Mouse (Mus musculus): ENCODE results near the gene Pmf1. TPM values are rescaled to one million over a fixed set of nuclear protein-coding genes. Genes with fewer than 3 reads are reported as not detected.
A peak's percentile ranks its signal among the peaks of the same experiment; 100 is the strongest.

Gene Pmf1
- polyA plus RNA-seq, 1 experiment from 2014 or later: 104 TPM

DNA sequence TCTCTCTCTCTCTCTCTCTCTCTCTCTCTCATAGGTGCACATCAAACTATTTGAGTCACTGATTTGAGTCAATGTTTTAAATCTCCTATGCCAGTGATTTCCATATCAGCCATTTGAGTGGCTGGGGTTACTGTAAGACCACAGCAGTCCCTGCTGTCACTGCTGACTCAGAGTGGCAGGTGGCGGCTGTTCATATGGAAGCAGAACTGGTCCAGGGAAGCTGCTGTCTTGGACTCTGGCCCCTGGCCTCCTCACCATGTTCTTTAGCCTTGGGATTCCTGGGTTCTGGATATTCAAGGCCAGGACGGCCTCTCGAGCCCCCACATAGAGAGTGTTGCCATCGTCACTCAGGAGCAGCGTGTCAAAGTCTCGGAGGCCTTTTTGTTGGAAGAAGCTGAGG is 42.6 kb upstream of the Pmf1 start:
- no peak overlapping the region for H3K4me3 ChIP-seq (replicated peaks; ENCODE audit: low read length)
- no peak overlapping the region for H3K4me2 ChIP-seq (ENCODE audit: low read depth, low read length)
- peaks cover 26% of the 10 kb centered on the region for H3K4me1 ChIP-seq (ENCODE audit: control insufficient read depth, insufficient read depth, low read length)
- H3K27ac ChIP-seq (ENCODE audit: low read length): no peak overlapping the region
- no peak overlapping the region for H3K9ac ChIP-seq (ENCODE audit: low read length)
- WGBS: 82% methylated on average over 6 of the region's 6 CpGs
- H3K36me3 ChIP-seq (ENCODE audit: control insufficient read depth, insufficient read depth, low read length): no peaks in the 10 kb centered on the region
- H3K9me3 ChIP-seq (replicated peaks; ENCODE audit: control insufficient read depth, low read length): no peaks in the 10 kb centered on the region
- ATAC-seq (ENCODE audit: insufficient read depth, low FRiP score): no peak
- no peaks in the 10 kb centered on the region for H3K27me3 ChIP-seq (ENCODE audit: control insufficient read depth, insufficient read depth, low read length)

DNA sequence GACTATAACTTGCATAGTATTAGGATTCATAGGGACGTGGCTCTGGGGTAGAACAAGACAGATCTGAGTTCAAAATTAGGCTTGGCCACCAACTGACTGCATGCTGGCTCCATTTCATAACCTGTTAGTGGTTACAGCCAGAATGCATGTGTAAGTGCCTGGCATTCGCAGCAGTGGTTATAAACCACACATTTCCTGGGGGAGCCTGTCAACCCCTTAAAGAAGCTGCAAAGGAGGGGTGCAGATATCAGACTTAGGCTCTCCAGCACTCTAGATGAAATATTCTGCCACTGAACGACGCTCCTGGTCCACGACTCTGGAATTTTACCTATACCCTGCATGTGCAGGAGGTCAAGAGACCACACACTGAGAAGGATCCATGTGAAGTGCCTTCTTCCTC is 42.1 kb upstream of the Pmf1 start:
- Histone ChIP-seq H3K4me1 (ENCODE audit: control insufficient read depth, insufficient read depth, low read length) (peaks cover 26% of the 10 kb centered on the region), H3K9me3 (replicated peaks; ENCODE audit: control insufficient read depth, low read length) (no peaks in the 10 kb centered on the region), H3K9ac (ENCODE audit: low read length) (no peak overlapping the region), H3K36me3 (ENCODE audit: control insufficient read depth, insufficient read depth, low read length) (no peaks in the 10 kb centered on the region), H3K27ac (ENCODE audit: low read length) (no peak overlapping the region), H3K4me3 (replicated peaks; ENCODE audit: low read length) (no peak overlapping the region), H3K27me3 (ENCODE audit: control insufficient read depth, insufficient read depth, low read length) (no peaks in the 10 kb centered on the region), H3K4me2 (ENCODE audit: low read depth, low read length) (no peak overlapping the region)
- WGBS: 69% methylated on average over 5 of the region's 5 CpGs
- ATAC-seq (ENCODE audit: insufficient read depth, low FRiP score): no peak

DNA sequence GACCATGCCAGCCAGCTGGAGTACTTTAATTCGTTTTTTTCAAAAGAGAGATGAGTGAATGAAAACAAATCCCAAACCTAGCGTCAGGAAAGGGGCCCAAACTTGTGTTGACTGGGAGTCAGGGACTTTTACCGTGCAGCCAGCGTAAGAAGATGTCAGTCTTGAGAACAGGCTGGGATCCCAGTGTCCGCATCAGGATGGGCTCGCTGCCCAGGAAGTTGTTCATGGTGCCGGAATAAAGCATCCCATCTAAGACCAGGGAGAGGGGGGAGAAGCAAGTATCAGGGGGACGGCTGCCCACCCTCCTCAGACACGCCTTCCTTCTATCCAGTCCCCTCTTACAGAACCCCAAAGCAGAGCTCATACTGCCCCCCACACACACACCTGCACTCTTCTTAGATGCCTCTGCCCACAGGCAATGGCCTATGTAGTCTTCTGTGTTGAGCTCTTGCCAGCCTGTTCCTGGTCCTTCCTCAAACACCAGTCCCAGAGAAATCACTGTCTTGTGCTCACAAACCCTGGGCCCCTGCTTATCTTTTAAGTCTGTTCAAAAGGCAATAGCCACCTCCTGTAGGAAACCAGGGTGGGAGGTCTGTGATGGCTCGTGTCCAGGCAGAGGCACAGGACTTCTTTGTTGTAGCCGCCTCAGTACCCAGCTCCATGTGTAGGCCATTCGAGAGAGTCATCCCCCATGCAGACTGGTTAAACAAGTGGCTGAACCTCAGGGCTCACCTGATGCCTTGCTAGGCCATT is 40.4 kb upstream of the Pmf1 start:
- Histone ChIP-seq H3K27ac (ENCODE audit: low read length) (no peak overlapping the region), H3K4me1 (ENCODE audit: control insufficient read depth, insufficient read depth, low read length) (peaks cover 22% of the 10 kb centered on the region), H3K4me2 (ENCODE audit: low read depth, low read length) (no peak overlapping the region), H3K9me3 (replicated peaks; ENCODE audit: control insufficient read depth, low read length) (no peaks in the 10 kb centered on the region), H3K27me3 (ENCODE audit: control insufficient read depth, insufficient read depth, low read length) (no peaks in the 10 kb centered on the region), H3K36me3 (ENCODE audit: control insufficient read depth, insufficient read depth, low read length) (no peaks in the 10 kb centered on the region), H3K4me3 (replicated peaks; ENCODE audit: low read length) (no peak overlapping the region), H3K9ac (ENCODE audit: low read length) (no peak overlapping the region)
- ATAC-seq (ENCODE audit: insufficient read depth, low FRiP score): no peak
- WGBS: 61% methylated on average over 12 of the region's 12 CpGs

DNA sequence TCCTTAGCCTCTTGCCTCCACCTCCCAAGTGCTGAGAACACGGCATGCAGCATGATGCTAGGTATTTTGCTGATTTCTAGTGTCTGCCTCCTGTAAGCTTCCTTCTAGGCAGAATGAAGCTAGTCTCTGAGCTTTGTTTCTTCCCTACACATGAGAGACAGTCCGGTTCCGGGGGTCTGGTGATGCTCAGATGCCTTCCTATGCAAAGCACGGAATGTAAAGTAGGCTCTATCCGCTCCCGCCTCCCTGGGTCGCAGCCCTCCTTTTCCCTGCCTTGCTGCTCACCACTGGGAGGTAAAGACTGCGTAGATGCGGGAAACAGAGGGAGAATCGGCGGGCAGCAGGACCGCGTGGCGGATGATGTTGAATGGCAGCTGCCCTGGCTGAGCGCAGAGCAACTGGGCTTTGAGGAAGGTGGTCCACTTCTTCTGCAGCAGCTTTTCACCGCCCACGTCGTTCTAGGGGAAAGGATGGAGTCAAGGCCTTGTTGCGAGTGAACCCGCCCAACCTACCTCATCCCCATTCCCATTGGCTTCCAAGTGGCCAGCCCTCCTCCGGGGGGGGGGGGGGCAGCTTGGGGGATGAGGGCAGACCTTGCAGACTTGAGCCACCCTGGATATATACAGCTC is 39.4 kb upstream of the Pmf1 start:
- Histone ChIP-seq H3K36me3 (ENCODE audit: control insufficient read depth, insufficient read depth, low read length) (no peaks in the 10 kb centered on the region), H3K4me3 (replicated peaks; ENCODE audit: low read length) (peak overlapping the region; percentile 33), H3K9me3 (replicated peaks; ENCODE audit: control insufficient read depth, low read length) (no peaks in the 10 kb centered on the region), H3K4me2 (ENCODE audit: low read depth, low read length) (peak overlapping the region; percentile 46), H3K9ac (ENCODE audit: low read length) (peak overlapping the region; percentile 58), H3K4me1 (ENCODE audit: control insufficient read depth, insufficient read depth, low read length) (peaks cover 22% of the 10 kb centered on the region), H3K27ac (ENCODE audit: low read length) (no peak overlapping the region; the same call in 1 of the 2 replicates), H3K27me3 (ENCODE audit: control insufficient read depth, insufficient read depth, low read length) (no peaks in the 10 kb centered on the region)
- WGBS: 20% methylated on average over 21 of the region's 21 CpGs
- ATAC-seq (ENCODE audit: insufficient read depth, low FRiP score): 0 out of 2 replicates have a peak, but pooled peaks have one; percentile 6

DNA sequence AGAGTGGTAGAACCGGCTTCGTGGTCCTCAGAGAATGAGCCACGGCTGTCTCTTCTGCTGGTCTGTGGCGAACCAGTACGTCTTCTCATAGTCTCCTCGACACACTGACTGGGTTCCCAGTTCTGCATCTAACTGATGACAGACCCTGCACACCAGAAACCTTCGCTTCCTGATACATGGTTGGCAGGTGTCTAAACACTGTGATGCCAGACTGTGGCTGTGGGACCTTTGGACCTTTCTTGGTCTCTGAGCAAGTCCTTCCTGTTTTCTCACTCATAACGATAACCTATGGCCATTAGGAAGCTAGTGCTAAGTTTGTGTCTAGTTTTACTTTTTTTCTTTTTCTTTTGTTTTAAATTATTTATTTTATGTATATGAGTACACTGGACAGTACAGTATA is 38.3 kb upstream of the Pmf1 start:
- Histone ChIP-seq H3K27me3 (ENCODE audit: control insufficient read depth, insufficient read depth, low read length) (no peaks in the 10 kb centered on the region), H3K36me3 (ENCODE audit: control insufficient read depth, insufficient read depth, low read length) (no peaks in the 10 kb centered on the region), H3K4me3 (replicated peaks; ENCODE audit: low read length) (no peak overlapping the region), H3K27ac (ENCODE audit: low read length) (peak overlapping the region; percentile 15; the same call in 1 of the 2 replicates), H3K9me3 (replicated peaks; ENCODE audit: control insufficient read depth, low read length) (no peaks in the 10 kb centered on the region), H3K9ac (ENCODE audit: low read length) (no peak overlapping the region), H3K4me2 (ENCODE audit: low read depth, low read length) (no peak overlapping the region), H3K4me1 (ENCODE audit: control insufficient read depth, insufficient read depth, low read length) (peaks cover 22% of the 10 kb centered on the region)
- ATAC-seq (ENCODE audit: insufficient read depth, low FRiP score): no peak
- 82% methylated on average over 8 of the region's 8 CpGs for WGBS

DNA sequence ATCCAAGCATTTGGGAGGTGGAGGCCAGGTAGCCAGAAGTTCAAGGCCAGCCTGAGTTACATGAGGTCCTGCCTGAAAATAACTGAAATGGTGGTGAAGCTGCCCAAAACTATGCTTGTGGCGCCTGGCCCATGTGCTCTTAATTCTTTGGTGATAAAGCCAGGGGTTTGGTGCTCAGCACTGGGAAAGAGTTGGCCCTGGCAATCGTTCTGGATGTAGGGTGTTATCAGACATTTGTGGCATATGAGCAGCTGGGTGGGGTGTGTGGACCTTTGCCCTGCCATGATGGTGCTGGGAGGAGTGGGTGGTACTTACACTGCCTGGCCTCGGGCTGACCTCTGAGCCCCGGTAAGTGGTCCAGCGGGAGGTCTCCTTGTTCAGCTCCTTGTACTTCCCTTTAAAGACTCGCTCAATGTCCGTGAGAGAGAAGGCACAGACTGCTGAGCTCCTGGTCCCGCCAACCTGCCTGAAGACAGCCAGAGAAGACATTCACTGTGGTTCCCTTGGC is 37.6 kb upstream of the Pmf1 start:
- H3K4me1 ChIP-seq (ENCODE audit: control insufficient read depth, insufficient read depth, low read length): peaks cover 22% of the 10 kb centered on the region
- ATAC-seq (ENCODE audit: insufficient read depth, low FRiP score): peak; percentile 35; the same call in 1 of the 2 replicates
- no peaks in the 10 kb centered on the region for H3K9me3 ChIP-seq (replicated peaks; ENCODE audit: control insufficient read depth, low read length)
- no peaks in the 10 kb centered on the region for H3K27me3 ChIP-seq (ENCODE audit: control insufficient read depth, insufficient read depth, low read length)
- H3K4me3 ChIP-seq (replicated peaks; ENCODE audit: low read length): no peak overlapping the region
- no peak overlapping the region for H3K4me2 ChIP-seq (ENCODE audit: low read depth, low read length)
- no peaks in the 10 kb centered on the region for H3K36me3 ChIP-seq (ENCODE audit: control insufficient read depth, insufficient read depth, low read length)
- H3K9ac ChIP-seq (ENCODE audit: low read length): no peak overlapping the region
- peak overlapping the region; percentile 15; the same call in 1 of the 2 replicates for H3K27ac ChIP-seq (ENCODE audit: low read length)
- 51% methylated on average over 8 of the region's 8 CpGs for WGBS

DNA sequence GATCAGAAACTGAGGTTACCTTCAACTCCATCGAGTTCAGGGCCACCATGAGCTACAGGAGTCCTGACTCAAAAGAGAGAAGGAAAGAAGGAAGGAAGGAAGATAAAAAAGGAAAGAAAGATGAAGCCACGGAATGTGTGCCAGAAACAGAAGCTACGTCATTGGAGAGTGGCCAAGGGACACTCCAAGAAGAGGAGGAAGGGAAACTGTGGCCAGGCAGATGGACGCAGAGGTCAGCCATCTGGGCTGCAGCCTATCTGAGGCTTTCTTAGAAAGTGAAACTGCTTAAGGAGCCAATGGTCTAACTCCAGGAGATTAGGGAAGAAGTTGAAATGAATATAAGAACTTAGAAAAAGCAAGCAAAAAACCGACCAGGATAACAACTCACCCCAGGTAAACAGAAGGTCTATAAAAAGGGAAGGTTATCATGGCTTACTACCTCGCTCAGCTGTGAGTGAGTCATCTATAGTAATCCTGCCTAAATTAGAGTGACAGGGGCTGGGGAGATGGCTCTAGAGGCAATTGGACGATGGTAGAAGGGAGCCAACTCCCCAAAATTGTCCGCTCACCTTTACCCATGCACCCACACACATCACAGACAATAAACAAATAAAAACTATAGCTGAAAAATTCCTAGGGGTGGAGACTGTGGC is 36.5 kb upstream of the Pmf1 start:
- no peak overlapping the region for H3K27ac ChIP-seq (ENCODE audit: low read length)
- no peaks in the 10 kb centered on the region for H3K27me3 ChIP-seq (ENCODE audit: control insufficient read depth, insufficient read depth, low read length)
- 54% methylated on average over 8 of the region's 8 CpGs for WGBS
- H3K4me2 ChIP-seq (ENCODE audit: low read depth, low read length): no peak overlapping the region
- no peak for ATAC-seq (ENCODE audit: insufficient read depth, low FRiP score)
- H3K36me3 ChIP-seq (ENCODE audit: control insufficient read depth, insufficient read depth, low read length): no peaks in the 10 kb centered on the region
- no peaks in the 10 kb centered on the region for H3K9me3 ChIP-seq (replicated peaks; ENCODE audit: control insufficient read depth, low read length)
- H3K4me3 ChIP-seq (replicated peaks; ENCODE audit: low read length): no peak overlapping the region
- H3K4me1 ChIP-seq (ENCODE audit: control insufficient read depth, insufficient read depth, low read length): peaks cover 22% of the 10 kb centered on the region
- H3K9ac ChIP-seq (ENCODE audit: low read length): no peak overlapping the region

DNA sequence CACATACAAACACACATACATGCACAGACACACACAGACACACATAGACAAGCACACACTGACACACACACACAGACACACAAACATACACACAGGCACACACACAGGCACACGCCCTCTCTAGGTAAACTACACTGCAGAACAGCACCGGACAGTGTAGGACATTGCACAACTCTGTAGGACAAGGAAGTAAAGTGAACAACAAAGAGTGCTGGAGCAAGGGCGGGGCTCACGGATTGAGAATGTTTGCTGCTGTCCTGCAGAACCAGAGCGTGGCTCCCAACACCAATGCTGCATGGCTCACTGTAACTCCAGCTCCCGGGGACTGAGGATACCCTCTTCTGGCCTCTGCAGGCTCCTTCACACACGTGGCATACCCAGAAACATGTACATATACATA is 32.8 kb upstream of the Pmf1 start:
- peaks cover 13% of the 10 kb centered on the region for H3K4me1 ChIP-seq (ENCODE audit: control insufficient read depth, insufficient read depth, low read length)
- no peaks in the 10 kb centered on the region for H3K36me3 ChIP-seq (ENCODE audit: control insufficient read depth, insufficient read depth, low read length)
- 54% methylated on average over 7 of the region's 7 CpGs for WGBS
- no peaks in the 10 kb centered on the region for H3K27me3 ChIP-seq (ENCODE audit: control insufficient read depth, insufficient read depth, low read length)
- H3K9ac ChIP-seq (ENCODE audit: low read length): no peak overlapping the region
- no peak overlapping the region for H3K4me3 ChIP-seq (replicated peaks; ENCODE audit: low read length)
- H3K4me2 ChIP-seq (ENCODE audit: low read depth, low read length): no peak overlapping the region
- H3K27ac ChIP-seq (ENCODE audit: low read length): no peak overlapping the region
- ATAC-seq (ENCODE audit: insufficient read depth, low FRiP score): peak; percentile 87
- H3K9me3 ChIP-seq (replicated peaks; ENCODE audit: control insufficient read depth, low read length): no peaks in the 10 kb centered on the region

DNA sequence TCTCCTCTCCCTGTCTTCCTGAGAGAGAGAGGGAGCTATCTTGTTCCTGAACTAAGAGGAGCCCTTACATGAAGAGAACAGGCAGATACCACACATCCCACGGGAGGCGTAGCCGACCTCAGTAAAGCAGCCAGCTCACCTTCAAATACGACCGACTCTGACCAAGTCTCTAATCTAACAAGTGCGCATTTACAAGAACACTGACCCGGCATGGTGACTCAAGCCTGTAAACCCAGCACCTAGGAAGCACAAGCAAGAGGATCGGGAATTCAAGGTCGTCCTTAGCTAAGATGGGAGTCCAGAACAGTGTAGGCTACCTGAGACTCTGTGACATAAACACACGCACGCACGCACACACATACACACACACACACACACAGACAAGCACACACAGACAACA is 32.4 kb upstream of the Pmf1 start:
- 70% methylated on average over 12 of the region's 12 CpGs for WGBS
- Histone ChIP-seq H3K4me3 (replicated peaks; ENCODE audit: low read length) (no peak overlapping the region), H3K9me3 (replicated peaks; ENCODE audit: control insufficient read depth, low read length) (no peaks in the 10 kb centered on the region), H3K9ac (ENCODE audit: low read length) (no peak overlapping the region), H3K27ac (ENCODE audit: low read length) (no peak overlapping the region), H3K36me3 (ENCODE audit: control insufficient read depth, insufficient read depth, low read length) (no peaks in the 10 kb centered on the region), H3K4me2 (ENCODE audit: low read depth, low read length) (no peak overlapping the region), H3K27me3 (ENCODE audit: control insufficient read depth, insufficient read depth, low read length) (no peaks in the 10 kb centered on the region), H3K4me1 (ENCODE audit: control insufficient read depth, insufficient read depth, low read length) (peaks cover 14% of the 10 kb centered on the region)
- peak; percentile 10 for ATAC-seq (ENCODE audit: insufficient read depth, low FRiP score)
